Mouse (Mus musculus): Measurements from ENCODE around the gene Tmem211.

- peak; percentile 88 for TF ChIP-seq CTCF (IDR thresholded peaks at IDR 0.05; ENCODE audit: low read depth, low read length)
- no peak for TF ChIP-seq POLR2A (IDR thresholded peaks at IDR 0.05; ENCODE audit: borderline replicate concordance, low read depth, low read length)
Observed at GRCm38 (mm10) chr5:113286591-113287520, 60.1 kb downstream of the Tmem211 start.

Measured in bone marrow macrophage, adult 2 months (primary cell).